Mouse (Mus musculus): ENCODE measurements at regions not wholly inside any gene's neighbourhood (a gene's known extent, or its start where the extent isn't known, plus 50 kb on each side); places are given as distances from the start of the nearest gene placed in this dataset.
A peak's percentile ranks its signal among the peaks of the same experiment; 100 is the strongest.

- TF ChIP-seq CTCF (IDR thresholded peaks at IDR 0.05; ENCODE audit: borderline replicate concordance, insufficient read depth, low read length), result no peak
- TF ChIP-seq POLR2A (IDR thresholded peaks at IDR 0.05; ENCODE audit: low read depth, low read length), result no peak
- Histone ChIP-seq H3K4me1 (ENCODE audit: control insufficient read depth, insufficient read depth, low read length) (peaks cover 2% of the 10 kb centered on the region), H3K4me3 (ENCODE audit: insufficient read depth, low read length) (no peak overlapping the region), H3K27ac (ENCODE audit: insufficient read depth, low read length) (no peak overlapping the region)
Observed at GRCm38 (mm10) chr8:109107762-109108161, 386.1 kb upstream of the Pmfbp1 start.

- Histone ChIP-seq H3K4me1 (ENCODE audit: control insufficient read depth, insufficient read depth, low read length) (peaks cover 2% of the 10 kb centered on the region), H3K4me3 (ENCODE audit: insufficient read depth, low read length) (no peak overlapping the region), H3K27ac (ENCODE audit: insufficient read depth, low read length) (no peak overlapping the region)
- TF ChIP-seq POLR2A (IDR thresholded peaks at IDR 0.05; ENCODE audit: low read depth, low read length) (no peak), CTCF (IDR thresholded peaks at IDR 0.05; ENCODE audit: borderline replicate concordance, insufficient read depth, low read length) (no peak)
Observed at GRCm38 (mm10) chr8:109109390-109109789, 384.4 kb upstream of the Pmfbp1 start.

- Histone ChIP-seq H3K27ac (ENCODE audit: insufficient read depth, low read length) (no peak overlapping the region), H3K4me3 (ENCODE audit: insufficient read depth, low read length) (no peak overlapping the region), H3K4me1 (ENCODE audit: control insufficient read depth, insufficient read depth, low read length) (no peaks in the 10 kb centered on the region)
- TF ChIP-seq POLR2A (IDR thresholded peaks at IDR 0.05; ENCODE audit: low read depth, low read length), result no peak
- no peak for TF ChIP-seq CTCF (IDR thresholded peaks at IDR 0.05; ENCODE audit: borderline replicate concordance, insufficient read depth, low read length)
Observed at GRCm38 (mm10) chr8:109121776-109122175, 372.1 kb upstream of the Pmfbp1 start.

- H3K27ac ChIP-seq (ENCODE audit: insufficient read depth, low read length), result peak overlapping the region; percentile 80
- H3K4me1 ChIP-seq (ENCODE audit: control insufficient read depth, insufficient read depth, low read length), result peaks cover 6% of the 10 kb centered on the region; the same call in 1 of the 2 replicates
- H3K4me3 ChIP-seq (ENCODE audit: insufficient read depth, low read length), result no peak overlapping the region
- TF ChIP-seq CTCF (IDR thresholded peaks at IDR 0.05; ENCODE audit: borderline replicate concordance, insufficient read depth, low read length) (no peak), POLR2A (IDR thresholded peaks at IDR 0.05; ENCODE audit: low read depth, low read length) (no peak)
Observed at GRCm38 (mm10) chr8:109142495-109143158, 351.2 kb upstream of the Pmfbp1 start.

GRCm38 (mm10) chr8:109151711-109152110 is 342.1 kb upstream of the Pmfbp1 start:
- Histone ChIP-seq H3K4me1 (ENCODE audit: control insufficient read depth, insufficient read depth, low read length) (no peaks in the 10 kb centered on the region; the same call in 1 of the 2 replicates), H3K4me3 (ENCODE audit: insufficient read depth, low read length) (no peak overlapping the region), H3K27ac (ENCODE audit: insufficient read depth, low read length) (peak overlapping the region; percentile 34; the same call in 1 of the 2 replicates)
- TF ChIP-seq CTCF (IDR thresholded peaks at IDR 0.05; ENCODE audit: borderline replicate concordance, insufficient read depth, low read length) (no peak), POLR2A (IDR thresholded peaks at IDR 0.05; ENCODE audit: low read depth, low read length) (no peak)

- Histone ChIP-seq H3K4me3 (ENCODE audit: insufficient read depth, low read length) (no peak overlapping the region), H3K27ac (ENCODE audit: insufficient read depth, low read length) (peak overlapping the region; percentile 99), H3K4me1 (ENCODE audit: control insufficient read depth, insufficient read depth, low read length) (peaks cover 4% of the 10 kb centered on the region)
- TF ChIP-seq POLR2A (IDR thresholded peaks at IDR 0.05; ENCODE audit: low read depth, low read length), result 0 out of 2 replicates have a peak, but pooled peaks have one; percentile 27
- no peak for TF ChIP-seq CTCF (IDR thresholded peaks at IDR 0.05; ENCODE audit: borderline replicate concordance, insufficient read depth, low read length)
Observed at GRCm38 (mm10) chr8:109155489-109155888, 338.3 kb upstream of the Pmfbp1 start.

GRCm38 (mm10) chr8:109156016-109156415 is 337.8 kb upstream of the Pmfbp1 start:
- Histone ChIP-seq H3K27ac (ENCODE audit: insufficient read depth, low read length) (peak overlapping the region; percentile 99), H3K4me3 (ENCODE audit: insufficient read depth, low read length) (no peak overlapping the region), H3K4me1 (ENCODE audit: control insufficient read depth, insufficient read depth, low read length) (peaks cover 4% of the 10 kb centered on the region)
- TF ChIP-seq POLR2A (IDR thresholded peaks at IDR 0.05; ENCODE audit: low read depth, low read length) (no peak), CTCF (IDR thresholded peaks at IDR 0.05; ENCODE audit: borderline replicate concordance, insufficient read depth, low read length) (no peak)

- Histone ChIP-seq H3K27ac (ENCODE audit: insufficient read depth, low read length) (no peak overlapping the region), H3K4me3 (ENCODE audit: insufficient read depth, low read length) (no peak overlapping the region), H3K4me1 (ENCODE audit: control insufficient read depth, insufficient read depth, low read length) (no peaks in the 10 kb centered on the region)
- TF ChIP-seq POLR2A (IDR thresholded peaks at IDR 0.05; ENCODE audit: low read depth, low read length) (no peak), CTCF (IDR thresholded peaks at IDR 0.05; ENCODE audit: borderline replicate concordance, insufficient read depth, low read length) (no peak)
Observed at GRCm38 (mm10) chr8:109172701-109173100, 321.1 kb upstream of the Pmfbp1 start.

GRCm38 (mm10) chr8:109185558-109186198 is 308.1 kb upstream of the Pmfbp1 start:
- no peak overlapping the region for H3K4me3 ChIP-seq (ENCODE audit: insufficient read depth, low read length)

GRCm38 (mm10) chr8:109187617-109188016 is 306.2 kb upstream of the Pmfbp1 start:
- H3K4me1 ChIP-seq (ENCODE audit: control insufficient read depth, insufficient read depth, low read length), result peaks cover 3% of the 10 kb centered on the region; the same call in 1 of the 2 replicates
- H3K4me3 ChIP-seq (ENCODE audit: insufficient read depth, low read length), result no peak overlapping the region
- no peak overlapping the region for H3K27ac ChIP-seq (ENCODE audit: insufficient read depth, low read length)
- no peak for TF ChIP-seq POLR2A (IDR thresholded peaks at IDR 0.05; ENCODE audit: low read depth, low read length)
- no peak for TF ChIP-seq CTCF (IDR thresholded peaks at IDR 0.05; ENCODE audit: borderline replicate concordance, insufficient read depth, low read length)

More at GRCm38 (mm10) chr8:109185558-109186198, 308.1 kb upstream of the Pmfbp1 start:
- H3K27ac ChIP-seq (ENCODE audit: insufficient read depth, low read length), result 0 out of 2 replicates have a peak overlapping the region, but pooled peaks have one; percentile 2
- TF ChIP-seq CTCF (IDR thresholded peaks at IDR 0.05; ENCODE audit: borderline replicate concordance, insufficient read depth, low read length) (peak; percentile 73; the same call in 1 of the 2 replicates), POLR2A (IDR thresholded peaks at IDR 0.05; ENCODE audit: low read depth, low read length) (no peak)
- peaks cover 3% of the 10 kb centered on the region; the same call in 1 of the 2 replicates for H3K4me1 ChIP-seq (ENCODE audit: control insufficient read depth, insufficient read depth, low read length)
